Mouse (Mus musculus) ES-Bruce4 (cell line): ENCODE measurements around the gene Lrrc36. TPM values are rescaled to one million over a fixed set of nuclear protein-coding genes. Genes with fewer than 3 reads are reported as not detected.

ENCODE experiments used
- H3K27ac ChIP-seq: 2 replicates; pipeline ENCODE4 v1.5.1; 2012; ENCODE audit warnings: low read length, inconsistent platforms; ENCODE audit not compliant: insufficient read depth
- H3K27me3 ChIP-seq: 2 replicates; pipeline ENCODE4 v1.6.1; 2012; ENCODE audit warnings: mild to moderate bottlenecking, low read length, inconsistent platforms; ENCODE audit not compliant: control insufficient read depth, poor library complexity, insufficient read depth, severe bottlenecking
- H3K36me3 ChIP-seq: 2 replicates; pipeline ENCODE4 v1.6.1; 2012; ENCODE audit warnings: inconsistent platforms, mild to moderate bottlenecking, low read length, moderate library complexity; ENCODE audit not compliant: control insufficient read depth, poor library complexity, insufficient read depth, severe bottlenecking
- H3K4me1 ChIP-seq: one replicate; pipeline ENCODE4 v1.8.1; 2011; ENCODE audit warnings: low read length; ENCODE audit not compliant: control insufficient read depth, insufficient read depth
- H3K4me3 ChIP-seq: 2 replicates; pipeline ENCODE4 v1.5.1; 2011; ENCODE audit warnings: low read depth, mild to moderate bottlenecking, low read length
- H3K9ac ChIP-seq: 2 replicates; pipeline ENCODE4 v1.6.1; 2012; ENCODE audit warnings: low read depth, mild to moderate bottlenecking, inconsistent platforms; ENCODE audit not compliant: poor library complexity, severe bottlenecking
- H3K9me3 ChIP-seq: replicated peaks from 2 replicates; pipeline ENCODE4 v1.6.1; 2012; ENCODE audit warnings: mild to moderate bottlenecking, low read length, inconsistent platforms; ENCODE audit not compliant: control insufficient read depth, poor library complexity, insufficient read depth, severe bottlenecking
- CTCF ChIP-seq: IDR thresholded peaks from one replicate; pipeline ENCODE4 v1.8.1; 2011; ENCODE audit warnings: low read depth, low read length
- EP300 ChIP-seq: IDR thresholded peaks from 2 replicates; pipeline ENCODE4 v1.6.1; 2011; ENCODE audit warnings: low read depth, low read length; ENCODE audit not compliant: insufficient read depth
- POLR2A ChIP-seq: IDR thresholded peaks from one replicate; pipeline ENCODE4 v1.8.1; 2011; ENCODE audit warnings: low read length; ENCODE audit not compliant: insufficient read depth
- polyA plus RNA-seq: library from polyadenylated mRNA; stranded (reverse); fragments of >200 nt; gene quantifications from 2 replicates; pipeline ENCODE4 v1.2.4, GENCODE M21; 2011; ENCODE audit warnings: low read depth; ENCODE audit not compliant: missing spikeins, insufficient read depth, insufficient read length

Lrrc36 gene
- polyA plus RNA-seq, 1 experiment = 1.3 TPM

DNA sequence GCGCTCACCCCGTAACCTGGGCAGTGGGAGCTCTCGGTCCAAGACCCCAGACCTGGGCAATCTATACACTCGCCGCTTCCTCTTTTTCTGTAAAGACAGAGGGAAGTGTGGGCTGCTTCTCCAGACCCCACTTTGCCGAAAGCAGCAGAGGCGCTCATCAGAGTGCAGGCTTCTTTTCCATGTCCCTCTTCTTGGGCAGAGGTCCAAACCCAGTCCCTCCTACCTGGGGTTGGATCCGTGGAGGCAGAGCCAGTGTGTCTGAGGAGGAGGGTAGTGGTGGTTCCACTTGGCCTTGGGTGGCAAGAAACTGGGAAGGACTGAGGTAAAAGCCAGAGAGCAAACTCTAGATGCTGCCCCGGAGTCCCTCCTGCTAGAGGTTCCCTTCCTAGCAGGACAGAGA, 59.6 kb downstream of the Lrrc36 start:
- peak overlapping the region; percentile 8 for H3K9ac ChIP-seq
- H3K36me3 ChIP-seq = no peaks in the 10 kb centered on the region
- H3K27ac ChIP-seq = no peak overlapping the region
- no peaks in the 10 kb centered on the region for H3K9me3 ChIP-seq
- H3K4me3 ChIP-seq = no peak overlapping the region
- peaks cover 5% of the 10 kb centered on the region for H3K4me1 ChIP-seq
- H3K27me3 ChIP-seq = no peaks in the 10 kb centered on the region
- no peak for TF ChIP-seq POLR2A
- no peak for TF ChIP-seq CTCF
- TF ChIP-seq EP300 = no peak

DNA sequence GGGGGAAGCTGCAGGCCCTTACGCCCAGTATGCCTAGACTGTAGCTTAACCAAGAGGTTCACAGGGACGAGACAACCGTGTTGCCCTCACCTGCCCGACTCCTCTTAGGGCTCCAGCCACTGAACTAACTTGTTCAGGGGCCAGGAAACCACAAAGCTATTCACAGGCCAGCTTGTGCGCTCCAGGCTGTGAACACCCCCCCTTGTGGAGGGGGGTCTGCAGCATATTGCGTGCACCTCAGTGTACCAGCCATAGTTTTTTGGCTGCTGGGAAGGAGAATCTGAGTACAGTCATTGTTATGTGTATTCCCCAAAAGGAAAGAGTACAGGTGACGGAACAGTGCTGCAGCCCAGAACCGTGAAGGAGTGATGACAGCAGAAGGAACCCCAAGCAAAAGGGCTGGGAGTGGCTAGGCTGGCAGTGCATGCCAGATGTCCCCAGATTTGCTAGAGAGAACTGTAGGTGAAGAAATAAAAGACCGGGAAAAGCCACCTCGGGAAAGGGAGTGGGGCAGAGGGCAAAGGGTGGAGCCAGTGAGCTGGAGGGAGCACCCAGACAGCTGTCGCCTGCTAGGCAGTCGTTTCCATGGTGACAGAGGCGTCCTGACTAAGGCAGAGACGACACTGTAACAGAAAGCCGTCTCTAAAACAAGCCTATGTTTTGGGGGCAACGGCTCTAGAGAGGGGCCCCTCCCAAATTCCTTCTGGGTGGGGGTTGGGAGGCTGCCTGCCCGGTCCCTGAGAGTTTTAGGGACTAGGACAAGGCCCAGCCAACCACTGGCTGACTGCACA, 60.6 kb downstream of the Lrrc36 start:
- no peaks in the 10 kb centered on the region for H3K27me3 ChIP-seq
- H3K9ac ChIP-seq = no peak overlapping the region
- H3K27ac ChIP-seq = no peak overlapping the region

DNA sequence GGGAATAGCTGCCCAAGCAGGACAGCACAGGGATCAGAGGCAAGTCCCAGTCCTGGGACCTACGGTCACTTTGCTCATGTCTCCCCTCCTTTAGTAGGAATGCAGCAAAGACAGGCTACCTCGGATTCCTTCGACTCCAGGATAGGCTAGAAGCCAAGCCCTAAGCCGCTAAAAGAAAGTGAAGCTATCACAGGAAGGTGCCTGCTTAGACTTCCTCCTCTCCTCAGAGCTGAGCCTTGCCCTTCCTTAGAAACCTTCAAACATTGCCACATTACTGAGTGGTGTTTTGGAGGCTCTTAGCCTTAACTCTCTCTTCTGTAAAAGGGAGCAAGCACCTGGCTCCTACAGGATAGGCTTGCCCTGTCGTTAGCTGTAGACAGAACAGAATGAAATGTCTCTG, 61.3 kb downstream of the Lrrc36 start:
- peaks cover 7% of the 10 kb centered on the region for H3K4me1 ChIP-seq

More for the DNA sequence above, 60.6 kb downstream of the Lrrc36 start:
- Histone ChIP-seq H3K4me1 (peaks cover 8% of the 10 kb centered on the region), H3K36me3 (no peaks in the 10 kb centered on the region), H3K9me3 (no peaks in the 10 kb centered on the region), H3K4me3 (no peak overlapping the region)
- TF ChIP-seq EP300 = no peak
- no peak for TF ChIP-seq CTCF
- TF ChIP-seq POLR2A = no peak

DNA sequence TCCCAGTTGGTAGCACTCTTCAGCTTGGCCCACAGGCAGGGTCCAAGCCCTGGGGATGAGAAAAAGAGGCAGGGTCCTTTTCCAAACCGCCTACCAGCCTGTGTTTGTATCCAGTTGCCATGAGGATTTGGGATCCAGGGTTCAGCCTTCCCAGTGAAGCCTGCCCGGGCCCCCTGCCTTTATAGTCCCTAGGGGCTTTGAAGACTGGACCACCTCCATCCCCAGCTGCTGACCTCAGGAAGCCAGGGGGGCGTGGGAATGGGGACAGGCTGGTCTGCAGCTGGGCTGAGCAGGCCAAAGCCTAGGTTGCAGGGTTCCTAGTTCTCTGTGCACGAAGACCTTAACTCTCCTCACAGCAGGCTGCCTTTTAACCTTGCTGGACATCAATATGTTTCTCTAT, 61.9 kb downstream of the Lrrc36 start:
- peaks cover 5% of the 10 kb centered on the region for H3K4me1 ChIP-seq
- no peaks in the 10 kb centered on the region for H3K9me3 ChIP-seq
- H3K4me3 ChIP-seq = no peak overlapping the region
- H3K36me3 ChIP-seq = no peaks in the 10 kb centered on the region
- TF ChIP-seq POLR2A = no peak
- TF ChIP-seq CTCF = no peak
- H3K27ac ChIP-seq = no peak overlapping the region
- no peak overlapping the region for H3K9ac ChIP-seq
- H3K27me3 ChIP-seq = no peaks in the 10 kb centered on the region

More for the DNA sequence above, 61.3 kb downstream of the Lrrc36 start:
- TF ChIP-seq POLR2A = no peak
- no peaks in the 10 kb centered on the region for H3K27me3 ChIP-seq
- H3K27ac ChIP-seq = no peak overlapping the region
- H3K36me3 ChIP-seq = no peaks in the 10 kb centered on the region
- no peaks in the 10 kb centered on the region for H3K9me3 ChIP-seq
- no peak overlapping the region for H3K4me3 ChIP-seq
- no peak overlapping the region for H3K9ac ChIP-seq

DNA sequence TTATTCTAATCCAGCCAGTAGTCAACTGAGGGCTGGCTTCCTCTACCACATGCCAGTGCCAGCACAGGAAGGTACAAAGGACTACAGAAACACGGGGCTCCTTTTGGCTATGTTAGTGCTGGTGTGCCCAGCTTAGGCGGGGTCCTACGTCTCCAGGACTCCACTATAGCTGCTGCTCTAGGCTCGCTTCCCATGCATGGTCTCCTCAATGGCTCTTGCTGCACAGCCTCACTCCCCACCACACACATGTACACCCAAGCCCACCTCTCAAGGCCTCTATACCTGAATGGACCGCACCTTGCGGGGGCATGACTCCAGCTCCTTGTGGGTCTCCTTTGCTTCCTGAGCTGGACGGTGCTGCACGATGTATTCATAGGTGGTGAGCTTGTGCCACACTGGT, 62.4 kb downstream of the Lrrc36 start:
- Histone ChIP-seq H3K36me3 (no peaks in the 10 kb centered on the region), H3K4me1 (peaks cover 3% of the 10 kb centered on the region), H3K4me3 (no peak overlapping the region), H3K27me3 (no peaks in the 10 kb centered on the region), H3K9me3 (no peaks in the 10 kb centered on the region), H3K9ac (no peak overlapping the region), H3K27ac (no peak overlapping the region)
- no peak for TF ChIP-seq POLR2A
- no peak for TF ChIP-seq EP300

DNA sequence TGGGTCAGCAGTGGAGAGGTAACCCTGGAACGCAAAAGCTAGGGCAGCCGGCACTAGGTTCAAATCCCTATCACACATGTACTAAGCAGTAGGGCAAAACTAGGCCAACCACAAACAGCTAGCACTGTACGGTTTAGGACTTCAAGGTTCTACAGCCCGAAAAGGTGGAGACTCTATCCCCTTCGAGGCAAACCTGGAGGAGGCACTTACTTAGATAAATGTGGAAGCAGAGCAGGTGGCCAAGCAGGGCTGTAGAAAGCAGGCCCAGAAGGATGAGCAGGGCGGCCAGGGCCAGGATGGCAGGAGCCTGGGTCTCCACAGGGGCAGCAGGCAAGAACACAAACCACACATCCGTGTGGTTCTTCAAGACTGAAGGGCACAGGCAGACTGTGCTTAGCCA, 62.8 kb downstream of the Lrrc36 start:
- Histone ChIP-seq H3K4me1 (peaks cover 3% of the 10 kb centered on the region), H3K27ac (no peak overlapping the region), H3K9ac (no peak overlapping the region), H3K9me3 (no peaks in the 10 kb centered on the region), H3K36me3 (no peaks in the 10 kb centered on the region), H3K27me3 (no peaks in the 10 kb centered on the region), H3K4me3 (no peak overlapping the region)
- TF ChIP-seq POLR2A (no peak), CTCF (no peak), EP300 (no peak)
